Mouse (Mus musculus) liver, embryonic 14.5 days (tissue): ENCODE data around the gene Enc1.

Experiments
- CTCF ChIP-seq: IDR thresholded peaks from 2 replicates; pipeline ENCODE4 v1.5.1; 2016; ENCODE audit warnings: antibody characterized with exemption, low read depth, control low read depth
- EP300 ChIP-seq: IDR thresholded peaks from 2 replicates; pipeline ENCODE4 v1.6.1; 2016; ENCODE audit warnings: antibody characterized with exemption, low read depth

GRCm38 (mm10) chr13:97196925-97197218, 44.0 kb upstream of the Enc1 start:
- no peak for TF ChIP-seq EP300
- TF ChIP-seq CTCF, result no peak
